Mouse (Mus musculus) ES-Bruce4 (cell line): ENCODE data around the gene Brwd1. TPM values are rescaled to one million over a fixed set of nuclear protein-coding genes. Genes with fewer than 3 reads are reported as not detected.
A peak's percentile ranks its signal among the peaks of the same experiment; 100 is the strongest.

Experiments used
- H3K27ac ChIP-seq: 2 replicates; pipeline ENCODE4 v1.5.1; 2012; ENCODE audit warnings: low read length, inconsistent platforms; ENCODE audit not compliant: insufficient read depth
- H3K27me3 ChIP-seq: 2 replicates; pipeline ENCODE4 v1.6.1; 2012; ENCODE audit warnings: mild to moderate bottlenecking, low read length, inconsistent platforms; ENCODE audit not compliant: control insufficient read depth, poor library complexity, insufficient read depth, severe bottlenecking
- H3K36me3 ChIP-seq: 2 replicates; pipeline ENCODE4 v1.6.1; 2012; ENCODE audit warnings: inconsistent platforms, mild to moderate bottlenecking, low read length, moderate library complexity; ENCODE audit not compliant: control insufficient read depth, poor library complexity, insufficient read depth, severe bottlenecking
- H3K4me1 ChIP-seq: one replicate; pipeline ENCODE4 v1.8.1; 2011; ENCODE audit warnings: low read length; ENCODE audit not compliant: control insufficient read depth, insufficient read depth
- H3K4me3 ChIP-seq: 2 replicates; pipeline ENCODE4 v1.5.1; 2011; ENCODE audit warnings: low read depth, mild to moderate bottlenecking, low read length
- H3K9ac ChIP-seq: 2 replicates; pipeline ENCODE4 v1.6.1; 2012; ENCODE audit warnings: low read depth, mild to moderate bottlenecking, inconsistent platforms; ENCODE audit not compliant: poor library complexity, severe bottlenecking
- H3K9me3 ChIP-seq: replicated peaks from 2 replicates; pipeline ENCODE4 v1.6.1; 2012; ENCODE audit warnings: mild to moderate bottlenecking, low read length, inconsistent platforms; ENCODE audit not compliant: control insufficient read depth, poor library complexity, insufficient read depth, severe bottlenecking
- CTCF ChIP-seq: IDR thresholded peaks from one replicate; pipeline ENCODE4 v1.8.1; 2011; ENCODE audit warnings: low read depth, low read length
- EP300 ChIP-seq: IDR thresholded peaks from 2 replicates; pipeline ENCODE4 v1.6.1; 2011; ENCODE audit warnings: low read depth, low read length; ENCODE audit not compliant: insufficient read depth
- POLR2A ChIP-seq: IDR thresholded peaks from one replicate; pipeline ENCODE4 v1.8.1; 2011; ENCODE audit warnings: low read length; ENCODE audit not compliant: insufficient read depth
- polyA plus RNA-seq: library from polyadenylated mRNA; stranded (reverse); fragments of >200 nt; gene quantifications from 2 replicates; pipeline ENCODE4 v1.2.4, GENCODE M21; 2011; ENCODE audit warnings: low read depth; ENCODE audit not compliant: missing spikeins, insufficient read depth, insufficient read length

Gene Brwd1
- polyA plus RNA-seq, 1 experiment, result 200 TPM

DNA sequence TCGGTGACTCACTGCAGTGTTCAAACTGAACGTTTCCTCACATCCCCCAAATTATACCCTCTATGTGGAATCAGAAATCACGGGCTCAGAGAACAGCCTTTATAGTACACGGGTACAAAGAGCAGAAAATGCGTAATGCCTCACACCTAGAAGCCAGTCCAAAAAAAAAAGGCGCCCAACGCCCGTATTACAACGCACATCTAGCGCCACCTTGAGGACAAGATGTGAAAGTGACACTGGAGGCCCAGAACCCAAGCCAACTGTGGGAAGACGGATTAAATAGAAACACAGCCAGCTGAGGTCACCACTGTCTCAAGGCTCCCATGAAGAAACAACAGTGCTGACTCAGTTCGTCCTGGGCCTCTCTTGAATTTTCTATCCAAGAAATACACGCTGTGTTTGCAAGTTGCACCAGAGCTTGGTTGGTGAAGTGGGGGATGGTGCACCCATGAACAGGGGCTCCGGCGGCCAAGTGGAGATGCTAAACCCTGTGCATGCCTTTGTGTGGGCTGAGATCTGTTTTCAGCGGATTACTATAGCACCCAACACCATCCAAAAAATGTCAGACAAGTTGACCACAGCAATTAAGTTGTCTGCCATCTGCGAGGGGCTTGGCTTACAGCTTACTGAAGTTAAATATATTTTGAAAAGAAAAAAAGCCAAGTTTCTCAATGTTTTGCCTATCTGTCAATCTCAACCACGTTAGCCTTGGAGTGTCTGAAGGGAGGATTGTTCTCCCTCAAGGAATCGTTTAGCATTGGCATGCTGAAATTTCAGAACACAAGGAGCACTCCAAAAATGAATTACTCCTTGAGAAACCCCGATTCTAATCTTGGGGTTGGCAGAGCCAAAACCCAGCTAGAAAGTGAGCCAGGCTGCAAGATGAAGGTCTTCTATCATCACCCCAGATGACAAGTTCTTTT lies 136.7 kb downstream of the Brwd1 start:
- H3K4me1 ChIP-seq, result no peaks in the 10 kb centered on the region
- no peak for TF ChIP-seq POLR2A
- peak; percentile 84 for TF ChIP-seq CTCF
- H3K36me3 ChIP-seq, result no peaks in the 10 kb centered on the region
- H3K27me3 ChIP-seq, result no peaks in the 10 kb centered on the region
- no peak overlapping the region for H3K9ac ChIP-seq
- no peaks in the 10 kb centered on the region for H3K9me3 ChIP-seq
- H3K4me3 ChIP-seq, result no peak overlapping the region
- H3K27ac ChIP-seq, result no peak overlapping the region

DNA sequence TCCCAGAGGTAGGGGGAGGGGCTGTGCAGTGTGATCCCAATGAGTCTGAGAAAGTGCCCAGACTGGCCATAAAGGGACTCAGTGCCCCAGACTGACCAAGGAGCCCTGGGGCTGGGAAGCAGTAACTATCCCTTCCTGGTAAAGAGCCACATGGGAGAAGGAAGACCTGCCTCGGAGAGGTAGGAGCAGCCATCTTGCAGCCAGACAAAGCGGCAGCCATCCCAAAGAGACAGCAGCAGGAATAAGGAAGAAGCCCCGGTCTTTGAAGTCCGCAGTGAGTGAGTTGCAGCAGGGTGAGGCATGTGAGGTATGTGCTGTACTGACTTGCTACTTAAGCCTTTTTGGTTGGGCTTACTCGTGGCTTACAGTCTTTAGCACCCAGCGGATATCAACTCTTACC lies 139.1 kb downstream of the Brwd1 start:
- H3K36me3 ChIP-seq, result no peaks in the 10 kb centered on the region
- no peak overlapping the region for H3K4me3 ChIP-seq
- H3K27me3 ChIP-seq, result no peaks in the 10 kb centered on the region
- no peaks in the 10 kb centered on the region for H3K4me1 ChIP-seq
- no peak for TF ChIP-seq POLR2A
- TF ChIP-seq CTCF, result no peak
- TF ChIP-seq EP300, result no peak
- H3K27ac ChIP-seq, result no peak overlapping the region
- H3K9me3 ChIP-seq, result no peaks in the 10 kb centered on the region
- H3K9ac ChIP-seq, result no peak overlapping the region

Other genes starting within 250 kb of the Brwd1 start
- 94.9 and 97.2 TPM in 2 replicates for gene Psmg1, start 91.6 kb downstream of the Brwd1 start, polyA plus RNA-seq
- gene Hmgn1, start 45.2 kb upstream of the Brwd1 start, polyA plus RNA-seq, result 284 and 309 TPM in 2 replicates
- 23.2 and 24.0 TPM in 2 replicates for gene Wrb, start 62.9 kb upstream of the Brwd1 start, polyA plus RNA-seq
- 0.25 TPM in 1 of 2 replicates, not detected in the other for gene Lca5l, start 109.7 kb upstream of the Brwd1 start, polyA plus RNA-seq
- 1.6 and 5.6 TPM in 2 replicates for gene Sh3bgr, start 117.9 kb upstream of the Brwd1 start, polyA plus RNA-seq
- not detected in 2 replicates for gene B3galt5, start 153.3 kb upstream of the Brwd1 start, polyA plus RNA-seq